Mouse (Mus musculus) adrenal gland, postnatal 4 days (tissue): ENCODE results near the gene Olfr1290. TPM values are rescaled to one million over a fixed set of nuclear protein-coding genes. Genes with fewer than 3 reads are reported as not detected.

Source experiments
- DNase-seq, 2 experiments: peaks; one replicate each; pipeline ENCODE4 v3.0.0; 2021 to 2022; ENCODE audit warnings: low spot score in 2 of 2, mixed read lengths in 2 of 2
- long read RNA-seq, 2 experiments: library from polyadenylated mRNA; stranded (forward); transcript quantifications; one replicate each; pipeline ENCODE4 v2.0.0; 2021
- total RNA-seq, 2 experiments: library from RNA; stranded (reverse); gene quantifications; 2 replicates each; pipeline ENCODE4 v1.2.3; 2021

Gene Olfr1290
- not detected for total RNA-seq
- long read RNA-seq, experiment 1, result 0 reads
- long read RNA-seq, experiment 2, result 0 reads

DNA sequence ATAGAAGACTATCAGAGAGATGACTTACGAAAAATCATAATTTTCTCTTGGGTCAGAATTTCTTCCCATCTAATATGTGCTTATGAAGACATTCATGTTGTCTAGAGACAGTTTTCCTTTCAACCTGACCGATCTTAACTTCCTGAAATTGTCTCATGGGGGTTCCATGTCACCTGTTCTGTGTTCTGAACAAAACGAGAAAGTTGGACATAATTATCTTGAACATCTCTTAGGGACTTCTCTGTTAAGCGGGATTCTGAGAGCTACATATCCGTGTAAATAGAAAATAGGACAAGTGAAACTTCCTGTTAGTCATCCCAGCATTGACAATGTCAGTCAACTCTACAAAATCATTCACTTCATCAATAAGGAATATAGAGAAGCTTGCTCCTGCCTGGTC lies at the start of gene Olfr1290:
Olfr1290 (minus strand) TSS at position 101 of the 400 bp plus-strand sequence.
- no peak for DNase-seq

DNA sequence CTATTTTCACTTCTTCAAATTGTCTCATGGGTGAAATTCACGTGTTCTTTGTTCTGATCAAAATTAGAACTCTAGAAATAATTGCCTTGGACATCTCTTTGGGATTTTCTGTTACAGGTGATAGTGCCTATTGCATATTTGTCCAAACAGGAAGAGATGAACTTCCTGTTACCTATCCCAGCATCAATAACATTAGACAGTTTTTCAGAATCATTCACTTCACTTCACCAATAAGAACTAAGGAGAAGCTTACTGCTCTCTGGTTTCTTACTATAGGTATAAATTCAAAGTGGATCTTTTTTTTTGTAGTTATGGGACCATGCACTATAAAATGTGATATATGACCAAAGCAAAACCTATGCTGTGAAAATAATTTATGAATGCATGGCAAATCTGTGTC lies 46.6 kb upstream of the Olfr1290 start, which contains the start of gene Olfr1294:
Olfr1294 (minus strand) TSS at position 101 of the 400 bp plus-strand sequence.
- no peak for DNase-seq

DNA sequence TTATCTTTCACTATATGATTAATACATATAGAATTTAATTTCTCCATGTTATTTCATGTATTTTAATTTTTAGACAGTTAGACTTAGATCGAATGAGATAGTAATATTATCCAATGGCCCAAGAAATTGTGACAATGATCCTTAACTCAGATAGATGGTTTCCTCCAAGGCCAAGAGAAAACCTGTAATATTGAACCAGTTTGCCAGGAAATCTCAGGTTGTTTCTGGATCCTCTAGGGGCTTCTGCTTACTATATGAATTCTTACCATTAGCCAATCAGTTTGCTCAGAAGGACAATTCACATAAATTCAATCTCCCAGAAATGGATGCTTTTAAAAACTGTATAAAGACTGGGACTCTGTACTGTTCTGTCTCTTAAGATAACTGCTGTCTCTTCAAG lies 31.3 kb upstream of the Olfr1290 start, which contains the start of gene Olfr1293-ps:
Olfr1293-ps (plus strand) TSS at position 301 of the 400 bp plus-strand sequence.
- no peak for DNase-seq

DNA sequence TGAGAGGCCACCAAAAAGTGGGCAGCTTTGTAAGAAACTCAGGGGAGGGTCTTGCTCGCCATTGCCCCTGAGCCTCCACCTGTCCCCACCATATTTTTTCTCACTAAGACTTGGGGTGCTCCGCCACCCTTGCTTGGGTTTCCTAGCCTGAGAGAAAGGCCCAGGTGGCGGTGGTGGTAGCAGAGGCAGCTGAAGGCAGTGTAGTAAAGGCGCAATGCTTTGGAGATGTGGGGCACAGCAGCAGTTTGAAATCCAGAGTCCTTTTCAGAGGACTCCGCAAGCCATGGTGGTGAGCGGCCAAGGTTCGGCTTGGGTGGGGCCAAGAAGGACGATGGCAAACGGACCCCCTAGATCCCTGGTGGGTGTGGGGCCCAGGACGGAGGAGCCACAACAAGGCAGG lies 23.8 kb upstream of the Olfr1290 start:
- DNase-seq, result no peak

DNA sequence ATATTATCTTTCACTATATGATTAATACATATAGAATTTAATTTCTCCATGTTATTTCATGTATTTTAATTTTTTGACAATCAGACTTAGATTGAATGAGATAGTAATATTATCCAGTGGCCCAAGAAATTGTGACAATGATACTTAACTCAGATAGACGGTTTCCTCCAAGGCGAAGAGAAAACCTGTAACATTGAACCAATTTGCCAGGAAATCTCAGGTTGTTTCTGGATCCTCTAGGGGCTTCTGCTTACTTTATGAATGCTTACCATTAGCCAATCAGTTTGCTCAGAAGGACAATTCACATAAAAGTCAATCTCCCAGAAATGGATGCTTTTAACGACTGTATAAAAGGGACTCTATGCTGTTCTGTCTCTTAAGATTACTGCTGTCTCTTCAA lies 3.3 kb upstream of the Olfr1290 start, which contains the start of gene Olfr1291-ps1:
Olfr1291-ps1 (plus strand) TSS at position 301 of the 400 bp plus-strand sequence.
- DNase-seq, result no peak

DNA sequence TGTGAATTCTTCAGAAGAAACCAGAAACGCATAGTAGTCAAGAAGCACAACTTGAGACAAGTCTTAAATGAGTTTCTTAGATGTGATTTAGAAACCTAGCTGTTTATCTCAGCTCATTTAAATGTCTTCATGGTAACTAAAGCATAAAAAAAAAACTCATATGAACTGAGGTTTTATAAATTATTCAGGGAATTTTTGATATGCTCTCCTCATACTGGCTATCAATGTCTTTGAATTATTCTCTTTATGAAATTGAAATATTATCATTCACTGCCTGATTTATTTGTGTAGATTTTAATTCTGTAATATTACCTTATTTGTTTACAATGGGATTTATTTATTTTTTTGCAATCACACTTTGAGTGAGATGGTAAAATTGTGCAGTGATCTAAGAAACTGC lies 13.1 kb downstream of the Olfr1290 start, which contains the start of gene Olfr1289:
Olfr1289 (plus strand) TSS at position 301 of the 400 bp plus-strand sequence.
- DNase-seq, result no peak

DNA sequence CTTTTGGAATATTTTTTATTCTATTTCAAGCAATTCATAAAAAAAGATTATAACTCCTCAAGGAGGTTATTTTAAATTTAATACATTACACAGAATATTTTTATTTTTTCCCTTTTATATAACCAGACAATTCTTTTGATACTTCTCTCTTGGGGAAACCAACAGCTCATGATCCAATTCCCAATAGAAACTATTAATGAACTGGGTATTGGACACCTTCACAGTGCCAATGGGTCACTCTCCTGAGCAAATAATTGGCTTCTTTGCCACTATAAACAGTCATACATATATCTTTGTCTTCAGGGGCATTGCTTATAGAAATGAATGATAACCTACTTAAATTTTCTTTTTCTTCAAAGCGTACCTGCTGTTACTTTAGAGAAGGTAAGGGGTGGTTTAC lies 19.8 kb downstream of the Olfr1290 start, which contains the start of gene Olfr1288:
Olfr1288 (plus strand) TSS at position 301 of the 400 bp plus-strand sequence.
- no peak for DNase-seq

DNA sequence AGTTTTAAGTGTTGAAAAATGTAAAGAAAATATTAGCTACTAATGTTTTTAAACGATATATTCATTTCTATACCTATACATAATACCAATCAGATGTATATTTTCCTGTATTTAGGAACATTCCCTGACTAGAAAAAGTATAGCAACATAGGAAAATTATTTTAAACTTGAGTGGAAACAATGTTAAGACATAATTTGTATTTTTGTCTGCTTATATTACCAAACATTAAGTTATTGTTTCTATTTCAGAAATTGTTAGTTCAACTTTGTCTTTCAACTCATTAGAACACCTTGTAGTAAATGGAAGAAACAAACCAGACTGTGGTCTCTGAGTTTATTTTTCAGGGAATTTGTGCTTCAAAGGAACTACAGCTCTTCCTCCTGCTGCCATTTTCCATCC lies 44.8 kb downstream of the Olfr1290 start, which contains the start of gene Olfr1287:
Olfr1287 (plus strand) TSS at position 301 of the 400 bp plus-strand sequence.
- no peak for DNase-seq

Other genes with a start within 250 kb of the Olfr1290 start
- not detected for gene Olfr1276, start 239.3 kb downstream of the Olfr1290 start, total RNA-seq
- gene Olfr1277, start 219.7 kb downstream of the Olfr1290 start, total RNA-seq, result not detected
- not detected for gene Olfr1278, start 203.7 kb downstream of the Olfr1290 start, total RNA-seq
- gene Olfr1279, start 193.2 kb downstream of the Olfr1290 start, total RNA-seq, result not detected
- not detected for gene Olfr1280, start 179.8 kb downstream of the Olfr1290 start, total RNA-seq
- gene Olfr1281, start 167.3 kb downstream of the Olfr1290 start, total RNA-seq, result not detected
- gene Olfr1282, start 157.8 kb downstream of the Olfr1290 start, total RNA-seq, result not detected
- not detected for gene Olfr1283, start 127.0 kb downstream of the Olfr1290 start, total RNA-seq
- gene Olfr1284, start 118.3 kb downstream of the Olfr1290 start, total RNA-seq, result not detected
- gene Olfr1286, start 70.7 kb downstream of the Olfr1290 start, total RNA-seq, result not detected
- not detected for gene Olfr1287, start 44.7 kb downstream of the Olfr1290 start, total RNA-seq
- not detected for gene Olfr1288, start 19.7 kb downstream of the Olfr1290 start, total RNA-seq
- not detected for gene Olfr1289, start 13.0 kb downstream of the Olfr1290 start, total RNA-seq
- gene Olfr1291-ps1, start 3.4 kb upstream of the Olfr1290 start, total RNA-seq, result not detected
- not detected for gene Olfr1293-ps, start 31.4 kb upstream of the Olfr1290 start, total RNA-seq
- not detected for gene Olfr1294, start 46.5 kb upstream of the Olfr1290 start, total RNA-seq
- gene Olfr1295, start 75.9 kb upstream of the Olfr1290 start, total RNA-seq, result not detected
- gene Olfr1297, start 132.7 kb upstream of the Olfr1290 start, total RNA-seq, result not detected
- gene Olfr1298, start 155.4 kb upstream of the Olfr1290 start, total RNA-seq, result not detected
- not detected for gene Olfr1299, start 167.6 kb upstream of the Olfr1290 start, total RNA-seq